Mouse (Mus musculus) heart, adult 2 months (tissue): ENCODE measurements at regions not wholly inside any gene's neighbourhood (a gene's known extent, or its start where the extent isn't known, plus 50 kb on each side); places are given as distances from the start of the nearest gene placed in this dataset.

ENCODE experiments used
- CTCF ChIP-seq: fragments of 200-600 bp; IDR thresholded peaks from 2 replicates; pipeline ENCODE4 v1.8.1; 2022; ENCODE audit warnings: antibody characterized with exemption, mild to moderate bottlenecking, moderate library complexity
- EP300 ChIP-seq: fragments of 200-500 bp; IDR thresholded peaks from 2 replicates; pipeline ENCODE4 v1.6.1; 2011; ENCODE audit warnings: low read depth, low read length, control low read depth; ENCODE audit not compliant: insufficient read depth
- POLR2A ChIP-seq: fragments of 200-500 bp; IDR thresholded peaks from 2 replicates; pipeline ENCODE4 v1.6.1; 2011; ENCODE audit warnings: mild to moderate bottlenecking, low read depth, low read length, control low read depth; ENCODE audit not compliant: insufficient read depth

GRCm38 (mm10) chr13:90646356-90646755 is 258.8 kb downstream of the Atp6ap1l start:
- TF ChIP-seq CTCF: no peak
- no peak for TF ChIP-seq POLR2A
- no peak for TF ChIP-seq EP300
